Mouse (Mus musculus): ENCODE results near the gene Ccdc42. TPM values are rescaled to one million over a fixed set of nuclear protein-coding genes. Genes with fewer than 3 reads are reported as not detected.
A peak's percentile ranks its signal among the peaks of the same experiment; 100 is the strongest.

Ccdc42 gene
- polyA plus RNA-seq, 1 experiment from 2014 or later, result 1.4 TPM

DNA sequence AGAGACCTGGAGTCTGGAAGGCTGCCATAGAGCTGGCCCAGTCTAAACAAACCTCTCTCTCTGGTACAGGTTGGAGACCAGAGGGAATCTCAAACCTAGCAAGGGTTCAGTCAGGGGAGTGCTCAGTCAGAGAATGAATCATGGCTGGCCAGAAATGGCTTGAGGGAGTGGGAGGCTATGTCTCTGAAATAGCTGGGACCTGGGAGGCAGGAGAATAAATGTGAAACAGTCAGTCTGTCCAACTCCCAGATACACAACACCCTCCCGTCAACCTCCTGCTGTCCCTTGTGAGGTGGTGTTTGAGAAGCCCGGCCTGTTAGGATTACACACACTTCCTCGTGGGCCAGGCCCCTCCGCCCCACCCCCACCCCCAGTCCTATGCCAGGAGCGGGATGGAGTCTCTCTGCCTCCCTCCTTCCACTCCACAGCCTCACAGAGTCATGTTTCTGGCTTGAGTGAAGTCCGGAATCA lies 13.8 kb downstream of the Ccdc42 start:
- no peaks in the 10 kb centered on the region for H3K27me3 ChIP-seq (ENCODE audit: control insufficient read depth, insufficient read depth, low read length)
- H3K4me1 ChIP-seq (ENCODE audit: control insufficient read depth, insufficient read depth, low read length), result peaks cover 8% of the 10 kb centered on the region; the same call in 1 of the 2 replicates
- H3K36me3 ChIP-seq (ENCODE audit: control insufficient read depth, insufficient read depth, low read length), result no peaks in the 10 kb centered on the region
- H3K4me3 ChIP-seq (ENCODE audit: low read depth, low read length), result no peak overlapping the region
- DNase-seq (ENCODE audit: low spot score), result no peak
- no peaks in the 10 kb centered on the region for H3K9me3 ChIP-seq (ENCODE audit: control insufficient read depth, low read length)
- H3K9ac ChIP-seq (ENCODE audit: low read length), result no peak overlapping the region
- no peak for ATAC-seq (ENCODE audit: insufficient read depth, low FRiP score, low TSS enrichment)
- WGBS, result 47% methylated on average over 6 of the region's 6 CpGs
- no peak overlapping the region for H3K27ac ChIP-seq (ENCODE audit: low read depth, low read length)
- H3K4me2 ChIP-seq (ENCODE audit: low read depth), result no peak overlapping the region

DNA sequence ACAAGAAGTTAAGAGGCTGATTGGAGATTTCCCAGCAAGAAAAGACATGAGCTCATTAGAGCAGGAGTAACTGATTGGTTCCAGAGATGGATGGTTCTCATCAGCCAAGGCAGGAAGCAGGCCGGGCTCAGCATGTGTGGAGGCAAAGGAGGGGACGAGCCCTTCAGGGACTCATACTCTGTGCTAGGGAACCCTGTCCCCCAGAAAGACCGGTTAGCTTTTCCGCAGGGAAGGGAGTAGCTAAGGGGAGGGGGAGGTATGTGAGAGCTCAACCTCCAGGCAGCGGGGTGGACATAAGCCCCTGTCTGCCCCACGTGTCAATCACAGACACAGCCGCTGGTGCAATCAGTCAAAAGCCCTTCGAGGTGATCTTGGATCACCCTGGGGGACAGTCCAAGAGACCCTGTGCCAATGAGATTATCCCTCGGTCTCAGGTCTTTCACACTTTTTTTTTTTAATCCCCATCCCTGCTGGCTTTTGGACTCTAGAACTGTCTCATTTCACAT lies 14.7 kb downstream of the Ccdc42 start:
- H3K36me3 ChIP-seq (ENCODE audit: control insufficient read depth, insufficient read depth, low read length), result no peaks in the 10 kb centered on the region
- no peak for ATAC-seq (ENCODE audit: insufficient read depth, low FRiP score, low TSS enrichment)
- H3K4me3 ChIP-seq (ENCODE audit: low read depth, low read length), result no peak overlapping the region
- H3K4me1 ChIP-seq (ENCODE audit: control insufficient read depth, insufficient read depth, low read length), result peaks cover 8% of the 10 kb centered on the region; the same call in 1 of the 2 replicates
- H3K4me2 ChIP-seq (ENCODE audit: low read depth), result no peak overlapping the region
- H3K9me3 ChIP-seq (ENCODE audit: control insufficient read depth, low read length), result no peaks in the 10 kb centered on the region
- no peak overlapping the region for H3K27ac ChIP-seq (ENCODE audit: low read depth, low read length)
- DNase-seq (ENCODE audit: low spot score), result no peak
- H3K27me3 ChIP-seq (ENCODE audit: control insufficient read depth, insufficient read depth, low read length), result no peaks in the 10 kb centered on the region
- no peak overlapping the region for H3K9ac ChIP-seq (ENCODE audit: low read length)
- WGBS, result 20% methylated on average over 9 of the region's 9 CpGs

DNA sequence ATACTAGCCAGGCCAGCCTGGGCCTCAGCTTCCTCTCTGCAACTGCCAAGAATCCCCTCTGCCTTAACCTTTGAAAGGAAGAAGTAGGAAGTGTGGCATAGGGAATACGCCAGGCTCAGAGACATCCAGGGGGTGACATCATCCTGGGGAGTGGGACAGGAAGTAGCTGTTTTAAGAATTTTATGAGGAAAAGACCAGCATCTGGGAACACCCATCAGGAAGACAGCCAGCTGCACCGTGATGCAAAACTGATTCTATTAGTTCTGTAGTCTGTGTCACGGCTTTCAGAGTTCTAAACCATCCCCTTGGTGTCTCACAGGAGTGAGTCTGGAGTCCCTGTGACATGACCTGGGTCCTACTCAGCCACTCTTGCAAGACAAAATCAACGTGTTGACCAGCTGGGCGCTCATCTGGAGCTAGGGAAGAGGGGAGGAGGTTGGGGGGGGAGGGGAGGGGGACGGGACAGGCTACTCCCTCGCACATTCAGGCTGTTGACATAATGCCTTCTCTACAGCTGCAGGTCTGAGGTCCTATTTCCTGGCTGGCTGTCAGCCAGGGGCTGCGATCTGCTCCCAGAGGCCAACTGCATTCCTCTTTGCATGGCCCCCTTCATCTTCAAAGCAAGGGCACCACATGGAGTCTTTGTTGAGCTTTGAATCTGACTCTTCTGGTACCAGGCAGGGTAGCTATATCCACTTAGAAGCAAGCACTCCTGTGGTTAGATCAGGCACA lies 15.5 kb downstream of the Ccdc42 start:
- peaks cover 8% of the 10 kb centered on the region; the same call in 1 of the 2 replicates for H3K4me1 ChIP-seq (ENCODE audit: control insufficient read depth, insufficient read depth, low read length)
- ATAC-seq (ENCODE audit: insufficient read depth, low FRiP score, low TSS enrichment), result no peak
- no peak overlapping the region for H3K4me3 ChIP-seq (ENCODE audit: low read depth, low read length)
- DNase-seq (ENCODE audit: low spot score), result peak; percentile 62
- no peak overlapping the region for H3K27ac ChIP-seq (ENCODE audit: low read depth, low read length)
- no peak overlapping the region for H3K9ac ChIP-seq (ENCODE audit: low read length)
- WGBS, result 22% methylated on average over 8 of the region's 8 CpGs
- no peaks in the 10 kb centered on the region for H3K36me3 ChIP-seq (ENCODE audit: control insufficient read depth, insufficient read depth, low read length)
- H3K27me3 ChIP-seq (ENCODE audit: control insufficient read depth, insufficient read depth, low read length), result no peaks in the 10 kb centered on the region
- no peaks in the 10 kb centered on the region for H3K9me3 ChIP-seq (ENCODE audit: control insufficient read depth, low read length)
- H3K4me2 ChIP-seq (ENCODE audit: low read depth), result no peak overlapping the region

DNA sequence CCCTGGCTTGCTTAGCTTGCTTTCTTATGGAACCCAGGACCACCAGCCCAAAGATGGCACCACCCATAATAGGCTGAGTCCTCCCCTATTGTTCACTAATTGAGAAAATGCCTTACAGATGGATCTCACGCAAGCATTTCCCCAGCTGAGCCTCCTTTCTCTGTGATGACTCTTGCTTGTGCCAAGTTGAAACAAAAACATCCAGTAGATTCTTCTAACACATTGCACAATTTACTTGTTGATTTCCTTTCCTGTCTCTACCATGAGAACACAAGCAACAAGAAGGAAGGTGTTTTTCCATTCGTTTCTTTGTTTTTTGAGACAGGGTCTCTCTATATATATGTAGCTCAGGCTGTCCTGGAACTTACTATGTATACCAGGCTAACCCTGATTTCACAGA lies 20.2 kb downstream of the Ccdc42 start:
- H3K9ac ChIP-seq (ENCODE audit: low read length), result no peak overlapping the region
- H3K4me1 ChIP-seq (ENCODE audit: control insufficient read depth, insufficient read depth, low read length), result peaks cover 4% of the 10 kb centered on the region; the same call in 1 of the 2 replicates
- no peaks in the 10 kb centered on the region for H3K36me3 ChIP-seq (ENCODE audit: control insufficient read depth, insufficient read depth, low read length)
- WGBS, result 86% methylated on average over 2 of the region's 2 CpGs
- DNase-seq (ENCODE audit: low spot score) (no peak), ATAC-seq (ENCODE audit: insufficient read depth, low FRiP score, low TSS enrichment) (no peak)
- H3K27ac ChIP-seq (ENCODE audit: low read depth, low read length), result no peak overlapping the region
- no peaks in the 10 kb centered on the region for H3K9me3 ChIP-seq (ENCODE audit: control insufficient read depth, low read length)
- H3K4me3 ChIP-seq (ENCODE audit: low read depth, low read length), result no peak overlapping the region
- H3K4me2 ChIP-seq (ENCODE audit: low read depth), result no peak overlapping the region
- no peaks in the 10 kb centered on the region for H3K27me3 ChIP-seq (ENCODE audit: control insufficient read depth, insufficient read depth, low read length)

DNA sequence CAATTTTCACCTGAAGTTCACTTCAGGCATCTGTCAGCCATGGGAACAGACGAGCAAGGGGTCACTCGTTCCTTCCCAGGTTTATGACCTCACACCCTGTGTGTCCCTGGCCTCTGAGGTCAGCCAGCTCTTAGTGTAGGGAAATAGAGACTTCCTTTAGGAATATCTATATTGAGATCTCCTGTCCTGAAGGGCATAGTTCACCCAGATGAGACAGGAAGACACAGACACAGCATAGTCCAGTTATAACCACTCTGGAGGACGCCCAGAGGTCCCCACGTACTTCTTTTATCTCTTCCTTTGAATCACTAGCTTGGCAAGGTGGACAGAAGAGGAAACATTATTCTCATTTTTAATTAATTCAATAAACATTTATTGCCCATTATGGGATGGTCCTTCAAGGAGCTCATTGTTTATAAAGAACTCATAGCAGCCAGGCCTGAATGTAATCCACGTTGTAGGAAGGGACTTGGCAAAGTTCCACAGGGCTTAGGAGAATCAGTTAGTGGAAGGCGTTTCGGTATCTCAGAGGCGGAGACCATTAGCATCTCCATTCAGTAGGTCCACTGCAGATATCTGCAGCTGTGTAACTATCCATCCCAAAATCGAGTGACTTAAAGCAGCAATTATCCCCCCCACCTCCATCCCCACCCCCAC lies 23.2 kb downstream of the Ccdc42 start:
- Histone ChIP-seq H3K36me3 (ENCODE audit: control insufficient read depth, insufficient read depth, low read length) (no peaks in the 10 kb centered on the region), H3K4me3 (ENCODE audit: low read depth, low read length) (no peak overlapping the region), H3K27me3 (ENCODE audit: control insufficient read depth, insufficient read depth, low read length) (no peaks in the 10 kb centered on the region), H3K9me3 (ENCODE audit: control insufficient read depth, low read length) (no peaks in the 10 kb centered on the region), H3K9ac (ENCODE audit: low read length) (no peak overlapping the region), H3K4me1 (ENCODE audit: control insufficient read depth, insufficient read depth, low read length) (no peaks in the 10 kb centered on the region), H3K4me2 (ENCODE audit: low read depth) (no peak overlapping the region), H3K27ac (ENCODE audit: low read depth, low read length) (no peak overlapping the region)
- no peak for ATAC-seq (ENCODE audit: insufficient read depth, low FRiP score, low TSS enrichment)
- WGBS, result 66% methylated on average over 9 of the region's 9 CpGs
- no peak for DNase-seq (ENCODE audit: low spot score)

DNA sequence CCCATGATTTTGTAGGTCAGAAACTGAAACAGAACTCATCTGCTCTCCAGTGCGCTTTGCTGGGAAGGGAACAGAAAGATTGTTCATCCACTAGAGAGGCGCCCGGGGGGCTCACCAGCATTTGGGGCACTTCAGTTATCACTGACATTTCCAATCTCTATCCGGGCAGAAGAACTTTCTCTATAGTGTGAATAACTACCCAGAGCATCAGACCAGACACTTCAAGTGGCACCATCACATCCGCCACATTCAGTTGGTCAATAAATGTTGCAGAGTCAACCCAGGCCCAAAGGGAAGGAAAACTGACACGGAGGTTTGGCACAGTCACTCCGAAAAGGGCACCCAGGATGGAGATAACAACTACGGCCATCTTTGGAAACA lies 23.7 kb downstream of the Ccdc42 start:
- no peak for DNase-seq (ENCODE audit: low spot score)
- Histone ChIP-seq H3K4me1 (ENCODE audit: control insufficient read depth, insufficient read depth, low read length) (no peaks in the 10 kb centered on the region), H3K4me3 (ENCODE audit: low read depth, low read length) (no peak overlapping the region), H3K27me3 (ENCODE audit: control insufficient read depth, insufficient read depth, low read length) (no peaks in the 10 kb centered on the region), H3K4me2 (ENCODE audit: low read depth) (no peak overlapping the region), H3K9me3 (ENCODE audit: control insufficient read depth, low read length) (no peaks in the 10 kb centered on the region), H3K9ac (ENCODE audit: low read length) (no peak overlapping the region), H3K27ac (ENCODE audit: low read depth, low read length) (no peak overlapping the region), H3K36me3 (ENCODE audit: control insufficient read depth, insufficient read depth, low read length) (no peaks in the 10 kb centered on the region)
- ATAC-seq (ENCODE audit: insufficient read depth, low FRiP score, low TSS enrichment), result no peak
- WGBS, result 92% methylated on average over 8 of the region's 8 CpGs

DNA sequence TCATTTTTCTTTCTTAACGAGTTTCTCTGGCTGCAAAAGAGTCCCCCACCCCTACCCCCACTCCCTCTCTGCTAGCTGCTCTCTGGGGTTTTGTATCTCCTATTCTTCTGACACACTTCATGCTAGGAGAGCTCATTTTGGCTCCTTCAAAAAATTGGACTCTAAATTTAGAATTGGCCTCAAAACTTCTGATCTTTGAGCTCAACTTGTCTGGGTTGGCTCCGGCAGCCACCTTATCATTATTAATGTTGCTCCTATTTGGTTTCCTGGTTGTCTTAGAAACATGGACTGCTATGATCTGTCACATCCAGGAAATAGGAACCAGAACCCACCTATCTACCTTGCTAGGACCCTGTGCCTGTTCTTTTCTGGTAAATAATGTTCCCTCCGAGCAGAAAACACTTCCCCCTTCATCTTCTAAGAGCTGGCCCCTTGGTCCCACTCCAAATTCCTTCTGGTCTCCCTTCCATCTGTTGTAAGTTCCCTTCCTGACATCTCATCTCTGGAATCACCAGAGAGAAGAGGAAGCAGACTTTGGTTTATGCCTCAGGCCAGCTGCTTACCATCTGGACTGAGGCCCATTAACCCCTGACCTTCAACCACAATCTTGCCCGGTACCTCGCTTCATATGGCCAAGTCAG lies 26.4 kb downstream of the Ccdc42 start:
- Histone ChIP-seq H3K4me3 (ENCODE audit: low read depth, low read length) (no peak overlapping the region), H3K9me3 (ENCODE audit: control insufficient read depth, low read length) (no peaks in the 10 kb centered on the region), H3K9ac (ENCODE audit: low read length) (no peak overlapping the region), H3K27me3 (ENCODE audit: control insufficient read depth, insufficient read depth, low read length) (no peaks in the 10 kb centered on the region), H3K4me2 (ENCODE audit: low read depth) (no peak overlapping the region), H3K36me3 (ENCODE audit: control insufficient read depth, insufficient read depth, low read length) (no peaks in the 10 kb centered on the region), H3K27ac (ENCODE audit: low read depth, low read length) (no peak overlapping the region), H3K4me1 (ENCODE audit: control insufficient read depth, insufficient read depth, low read length) (no peaks in the 10 kb centered on the region)
- ATAC-seq (ENCODE audit: insufficient read depth, low FRiP score, low TSS enrichment) (no peak), DNase-seq (ENCODE audit: low spot score) (no peak)
- WGBS, result 40% methylated on average over 5 of the region's 5 CpGs

DNA sequence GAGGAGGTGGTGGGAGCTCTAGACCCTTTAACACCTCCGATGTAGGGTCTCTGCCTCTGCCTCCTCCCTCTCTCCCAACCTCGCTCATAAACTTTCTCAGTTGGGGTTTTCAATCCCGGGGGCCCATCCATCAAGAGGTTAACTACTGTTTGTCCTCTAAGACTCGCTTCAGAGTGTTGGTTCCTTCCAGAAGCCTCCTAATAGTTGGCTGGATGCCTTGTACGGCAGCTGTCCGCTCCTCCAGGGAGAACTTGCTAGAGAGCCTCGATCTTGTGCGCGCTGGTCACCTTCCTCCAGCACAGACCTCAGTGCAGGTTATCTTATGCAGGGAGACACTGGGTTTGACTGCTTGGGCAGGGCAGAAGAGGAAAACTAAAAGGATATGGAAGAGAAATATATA lies 35.9 kb downstream of the Ccdc42 start:
- Histone ChIP-seq H3K9me3 (ENCODE audit: control insufficient read depth, low read length) (no peaks in the 10 kb centered on the region), H3K4me2 (ENCODE audit: low read depth) (no peak overlapping the region), H3K27ac (ENCODE audit: low read depth, low read length) (0 out of 2 replicates have a peak overlapping the region, but pooled peaks have one; percentile 17), H3K4me3 (ENCODE audit: low read depth, low read length) (no peak overlapping the region), H3K4me1 (ENCODE audit: control insufficient read depth, insufficient read depth, low read length) (peaks cover 13% of the 10 kb centered on the region), H3K27me3 (ENCODE audit: control insufficient read depth, insufficient read depth, low read length) (no peaks in the 10 kb centered on the region), H3K9ac (ENCODE audit: low read length) (no peak overlapping the region), H3K36me3 (ENCODE audit: control insufficient read depth, insufficient read depth, low read length) (no peaks in the 10 kb centered on the region)
- 66% methylated on average over 9 of the region's 9 CpGs for WGBS
- ATAC-seq (ENCODE audit: insufficient read depth, low FRiP score, low TSS enrichment), result no peak
- no peak for DNase-seq (ENCODE audit: low spot score)

Measured in neural tube, embryonic 11.5 days (tissue).